Mouse (Mus musculus) heart, embryonic 11.5 days (tissue): ENCODE data around the gene Dock2. TPM values are rescaled to one million over a fixed set of nuclear protein-coding genes. Genes with fewer than 3 reads are reported as not detected.
"Not testable (repeated sequence)": the region's sequence is repeated elsewhere in the genome, so short reads cannot be mapped to it uniquely, and the experiment has no call there.

ENCODE experiments used
- ATAC-seq: fragments of 200-750 bp; cut with Nextera tagmentation; replicated peaks from 2 replicates; pipeline ENCODE4 v1.8.0; 2017; ENCODE audit warnings: moderate library complexity; ENCODE audit not compliant: insufficient number of reproducible peaks, low FRiP score, low TSS enrichment
- H3K27ac ChIP-seq: fragments of 300-500 bp; sonication (generic); 2 replicates; pipeline ENCODE4 v1.5.1; 2014; ENCODE audit warnings: mild to moderate bottlenecking, low read depth, low read length
- H3K27me3 ChIP-seq: fragments of 300-500 bp; sonication (generic); 2 replicates; pipeline ENCODE4 v1.6.1; 2014; ENCODE audit warnings: mild to moderate bottlenecking, low read length, mixed read lengths; ENCODE audit not compliant: control insufficient read depth, insufficient read depth
- H3K36me3 ChIP-seq: fragments of 300-500 bp; sonication (generic); 2 replicates; pipeline ENCODE4 v1.6.1; 2014; ENCODE audit warnings: mild to moderate bottlenecking, low read length, moderate library complexity, mixed read lengths; ENCODE audit not compliant: control insufficient read depth, insufficient read depth
- H3K4me1 ChIP-seq: fragments of 300-500 bp; sonication (generic); 2 replicates; pipeline ENCODE4 v1.6.1; 2014; ENCODE audit warnings: low read length; ENCODE audit not compliant: control insufficient read depth, insufficient read depth
- H3K4me2 ChIP-seq: fragments of 300-500 bp; sonication (generic); 2 replicates; pipeline ENCODE4 v1.6.1; 2014; ENCODE audit warnings: mild to moderate bottlenecking, moderate library complexity
- H3K4me3 ChIP-seq: fragments of 300-500 bp; sonication (generic); 2 replicates; pipeline ENCODE4 v1.5.1; 2014; ENCODE audit warnings: low read depth, low read length
- H3K9ac ChIP-seq: fragments of 300-500 bp; sonication (generic); 2 replicates; pipeline ENCODE4 v1.6.1; 2014; ENCODE audit warnings: mild to moderate bottlenecking, low read depth, low read length, moderate library complexity
- H3K9me3 ChIP-seq: fragments of 300-500 bp; sonication (generic); replicated peaks from 2 replicates; pipeline ENCODE4 v1.6.1; 2016; ENCODE audit warnings: low read length; ENCODE audit not compliant: control insufficient read depth
- WGBS: fragments of 180-500 bp; shearing (Covaris S2); extraction: QIAGEN DNeasy Blood & Tissue Kit; methylation state at CpG from one replicate; pipeline ENCODE4 v1.1.7; 2014; ENCODE audit not compliant: insufficient replicate concordance; 5-methylcytosine and 5-hydroxymethylcytosine counted together
- polyA plus RNA-seq: library from polyadenylated mRNA; unstranded; fragments of >200 nt; fragmentation: Nextera tagmentation; extraction: Ambion mirVana; gene quantifications from 2 replicates; pipeline ENCODE4 v1.2.1, GENCODE M21; 2014

Dock2 gene
- 0.72 and 0.96 TPM in 2 replicates for polyA plus RNA-seq

DNA sequence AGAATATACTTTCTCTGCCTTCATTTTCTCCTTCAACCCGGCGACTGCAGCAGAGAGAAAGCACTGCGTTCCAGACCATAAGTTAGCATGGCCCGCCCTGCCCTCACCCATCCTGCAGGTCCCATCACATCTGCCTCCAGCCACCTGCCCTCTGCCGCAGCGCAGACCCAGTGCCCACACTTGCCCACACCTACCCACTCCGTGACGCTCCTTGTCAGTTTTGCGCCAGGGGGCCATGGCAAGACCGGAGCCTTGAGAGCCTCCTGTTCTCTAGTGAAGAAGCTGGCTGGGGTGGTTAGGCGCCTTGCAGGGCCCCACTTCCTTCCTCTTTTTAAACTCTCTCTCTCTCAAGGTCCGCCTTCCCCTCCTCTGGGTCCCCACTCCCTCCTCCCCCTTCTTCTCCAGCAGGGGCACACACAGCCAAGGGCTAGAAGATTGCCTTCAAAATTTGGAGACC lies at the start of gene Dock2:
Gene Dock2, minus strand, starts transcription at position 306 of the 457 bp plus-strand sequence.
- Histone ChIP-seq H3K4me1 (no peaks in the 10 kb centered on the region), H3K36me3 (no peaks in the 10 kb centered on the region), H3K9me3 (no peaks in the 10 kb centered on the region), H3K4me2 (no peak within 1 kb of the TSS), H3K27me3 (no peaks in the 10 kb centered on the region), H3K27ac (no peak within 1 kb of the TSS), H3K4me3 (no peak within 1 kb of the TSS), H3K9ac (no peak within 1 kb of the TSS)
- 72% methylated on average over 12 of the region's 12 CpGs for WGBS
- ATAC-seq = no peak

- Histone ChIP-seq H3K36me3 (peaks cover 8% of the 10 kb centered on the region), H3K9ac (peak overlapping the region; percentile 88), H3K4me1 (peaks cover 5% of the 10 kb centered on the region), H3K9me3 (no peaks in the 10 kb centered on the region), H3K27me3 (no peaks in the 10 kb centered on the region), H3K27ac (no peak overlapping the region; the same call in 1 of the 2 replicates), H3K4me2 (peak overlapping the region; percentile 72), H3K4me3 (peak overlapping the region; percentile 83)
- ATAC-seq = no peak
- 11% methylated on average over 4 of the region's 5 CpGs for WGBS
Measured at GRCm38 (mm10) chr11:34832678-34833077, 49.0 kb upstream of the Dock2 start.

DNA sequence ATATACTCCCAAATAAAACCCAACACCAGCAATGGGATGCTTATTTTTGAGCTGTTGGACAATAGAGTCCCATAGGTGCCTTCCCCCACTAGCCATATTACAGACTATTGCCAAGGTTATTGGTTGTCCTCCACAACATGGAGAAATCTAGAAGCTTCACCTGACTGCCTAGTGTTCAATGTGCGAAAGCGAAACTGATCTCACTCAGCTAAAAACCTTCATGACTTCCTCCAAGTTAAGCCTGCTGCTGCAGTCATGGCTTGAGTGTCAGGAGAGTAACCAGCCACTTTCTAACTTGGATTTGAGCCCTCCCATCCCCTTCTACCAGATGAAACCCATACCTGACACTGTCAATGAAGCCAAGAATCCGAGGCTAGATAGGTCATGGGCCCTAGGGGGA lies 44.1 kb upstream of the Dock2 start:
- no peak for ATAC-seq
- H3K4me1 ChIP-seq = peaks cover 5% of the 10 kb centered on the region
- no peaks in the 10 kb centered on the region for H3K27me3 ChIP-seq
- H3K9me3 ChIP-seq = no peaks in the 10 kb centered on the region
- no peak overlapping the region for H3K4me2 ChIP-seq
- no peak overlapping the region for H3K27ac ChIP-seq
- H3K4me3 ChIP-seq = no peak overlapping the region
- H3K36me3 ChIP-seq = peaks cover 18% of the 10 kb centered on the region
- WGBS = 91% methylated on average over 3 of the region's 3 CpGs
- H3K9ac ChIP-seq = no peak overlapping the region

- H3K36me3 ChIP-seq = peaks cover 20% of the 10 kb centered on the region
- no peaks in the 10 kb centered on the region for H3K9me3 ChIP-seq
- WGBS = 86% methylated on average over 2 of the region's 2 CpGs
- no peak for ATAC-seq
- H3K27ac ChIP-seq = no peak overlapping the region
- no peak overlapping the region for H3K4me3 ChIP-seq
- H3K9ac ChIP-seq = no peak overlapping the region
- no peaks in the 10 kb centered on the region for H3K4me1 ChIP-seq
- no peak overlapping the region for H3K4me2 ChIP-seq
- H3K27me3 ChIP-seq = no peaks in the 10 kb centered on the region
Measured at GRCm38 (mm10) chr11:34826940-34827339, 43.2 kb upstream of the Dock2 start.

- Histone ChIP-seq H3K4me1 (no peaks in the 10 kb centered on the region), H3K27ac (no peak overlapping the region), H3K36me3 (peaks cover 18% of the 10 kb centered on the region), H3K4me2 (no peak overlapping the region), H3K4me3 (no peak overlapping the region), H3K9me3 (no peaks in the 10 kb centered on the region), H3K9ac (no peak overlapping the region), H3K27me3 (no peaks in the 10 kb centered on the region)
- WGBS = 90% methylated on average over 4 of the region's 4 CpGs
- no peak for ATAC-seq
Measured at GRCm38 (mm10) chr11:34824791-34825190, 41.1 kb upstream of the Dock2 start.

- Histone ChIP-seq H3K4me3 (no peak overlapping the region), H3K27ac (no peak overlapping the region), H3K4me1 (no peaks in the 10 kb centered on the region), H3K9me3 (no peaks in the 10 kb centered on the region), H3K27me3 (no peaks in the 10 kb centered on the region), H3K36me3 (peaks cover 13% of the 10 kb centered on the region), H3K4me2 (no peak overlapping the region), H3K9ac (no peak overlapping the region)
- ATAC-seq = no peak
- 28% methylated on average over 2 of the region's 2 CpGs for WGBS
Measured at GRCm38 (mm10) chr11:34814767-34815166, 31.1 kb upstream of the Dock2 start.

- no peak overlapping the region for H3K4me2 ChIP-seq
- no peaks in the 10 kb centered on the region for H3K27me3 ChIP-seq
- WGBS = 89% methylated on average over 6 of the region's 6 CpGs
- H3K4me1 ChIP-seq = no peaks in the 10 kb centered on the region
- H3K9ac ChIP-seq = no peak overlapping the region
- no peak overlapping the region for H3K27ac ChIP-seq
- no peak for ATAC-seq
- no peak overlapping the region for H3K4me3 ChIP-seq
- peaks cover 13% of the 10 kb centered on the region for H3K36me3 ChIP-seq
- no peaks in the 10 kb centered on the region for H3K9me3 ChIP-seq
Measured at GRCm38 (mm10) chr11:34814319-34814718, 30.6 kb upstream of the Dock2 start.

DNA sequence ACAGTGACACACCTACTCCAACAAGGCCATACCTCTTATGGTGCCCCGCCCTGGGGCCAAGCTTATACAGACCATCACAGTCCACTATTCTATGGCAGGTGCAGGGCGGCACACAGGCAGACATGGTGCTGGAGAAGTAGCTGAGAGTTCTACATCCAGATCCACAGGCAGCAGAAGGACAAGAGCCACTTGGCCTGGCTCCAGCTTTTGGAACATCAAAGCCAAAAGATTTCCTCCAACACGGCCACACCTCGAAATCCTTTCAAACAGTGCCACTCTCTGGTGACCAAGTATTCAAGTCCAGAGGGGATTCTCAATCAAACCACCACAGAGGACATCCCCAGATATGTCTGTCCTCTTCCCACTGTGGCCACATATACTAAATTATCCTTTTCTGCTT lies 21.3 kb upstream of the Dock2 start:
- not testable (repeated sequence) for H3K27me3 ChIP-seq, H3K4me1 ChIP-seq, H3K9ac ChIP-seq, H3K36me3 ChIP-seq, H3K27ac ChIP-seq, H3K9me3 ChIP-seq, H3K4me2 ChIP-seq, ATAC-seq, H3K4me3 ChIP-seq
- WGBS = 85% methylated on average over 4 of the region's 4 CpGs

DNA sequence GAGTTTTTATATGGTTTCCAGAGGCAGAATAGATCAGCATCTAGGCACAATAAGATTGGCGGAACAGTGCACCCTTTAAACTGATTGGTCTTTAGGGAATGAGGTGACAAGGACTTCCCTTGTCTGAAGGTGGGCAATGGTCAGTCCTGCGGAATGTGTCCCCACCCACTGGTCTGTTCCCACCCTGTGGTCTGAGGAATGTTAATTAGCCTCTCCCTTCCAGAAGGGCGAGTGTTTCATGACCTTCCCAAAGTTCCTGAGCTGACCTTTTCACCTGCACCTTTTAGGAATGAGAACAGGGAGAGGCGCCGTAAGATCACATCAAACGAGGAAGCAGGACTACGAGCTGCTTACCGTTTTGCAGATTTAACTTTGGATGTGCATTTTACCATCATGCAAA lies 14.4 kb upstream of the Dock2 start:
- WGBS = 52% methylated on average over 8 of the region's 8 CpGs

More for the DNA sequence above, 14.4 kb upstream of the Dock2 start:
- not testable (repeated sequence) for ATAC-seq, H3K9me3 ChIP-seq, H3K4me2 ChIP-seq, H3K9ac ChIP-seq, H3K27ac ChIP-seq, H3K36me3 ChIP-seq, H3K27me3 ChIP-seq, H3K4me3 ChIP-seq, H3K4me1 ChIP-seq
